Mouse (Mus musculus) midbrain, postnatal 0 days (tissue): ENCODE measurements around the gene Prss57. TPM values are rescaled to one million over a fixed set of nuclear protein-coding genes. Genes with fewer than 3 reads are reported as not detected.
A peak's percentile ranks its signal among the peaks of the same experiment; 100 is the strongest.

Experiments
- ATAC-seq: fragments of 200-750 bp; cut with Nextera tagmentation; 2 replicates; pipeline ENCODE4 v1.8.0; 2017; ENCODE audit warnings: moderate number of reproducible peaks, mild to moderate bottlenecking, moderate TSS enrichment, moderate library complexity; ENCODE audit not compliant: low FRiP score
- DNase-seq: peaks from one replicate; pipeline ENCODE4 v3.0.0-alpha.2; 2015; ENCODE audit warnings: low spot score
- H3K27ac ChIP-seq: fragments of 300-500 bp; sonication (generic); 2 replicates; pipeline ENCODE4 v1.5.1; 2014; ENCODE audit warnings: low read depth, mild to moderate bottlenecking, low read length, mixed read lengths
- H3K27me3 ChIP-seq: fragments of 300-500 bp; sonication (generic); 2 replicates; pipeline ENCODE4 v1.6.1; 2014; ENCODE audit warnings: low read length, control low read depth, mixed read lengths; ENCODE audit not compliant: insufficient read depth
- H3K36me3 ChIP-seq: fragments of 300-500 bp; sonication (generic); 2 replicates; pipeline ENCODE4 v1.6.1; 2014; ENCODE audit warnings: low read length, control low read depth, mixed read lengths; ENCODE audit not compliant: insufficient read depth
- H3K4me1 ChIP-seq: fragments of 300-500 bp; sonication (generic); 2 replicates; pipeline ENCODE4 v1.6.1; 2014; ENCODE audit warnings: mild to moderate bottlenecking, control low read depth, antibody characterized with exemption, low read length, mixed read lengths; ENCODE audit not compliant: insufficient read depth
- H3K4me2 ChIP-seq: fragments of 300-500 bp; sonication (generic); 2 replicates; pipeline ENCODE4 v1.6.1; 2014; ENCODE audit warnings: low read depth, mild to moderate bottlenecking, low read length, mixed read lengths; ENCODE audit not compliant: poor library complexity, severe bottlenecking
- H3K4me3 ChIP-seq: fragments of 300-500 bp; sonication (generic); 2 replicates; pipeline ENCODE4 v1.5.1; 2014; ENCODE audit warnings: low read depth, mild to moderate bottlenecking, low read length, moderate library complexity
- H3K9ac ChIP-seq: fragments of 300-500 bp; sonication (generic); replicated peaks from 2 replicates; pipeline ENCODE4 v1.6.1; 2014; ENCODE audit warnings: mild to moderate bottlenecking, low read length, moderate library complexity, mixed read lengths; ENCODE audit not compliant: poor library complexity, severe bottlenecking
- H3K9me3 ChIP-seq: fragments of 300-500 bp; sonication (generic); 2 replicates; pipeline ENCODE4 v1.6.1; 2016; ENCODE audit warnings: low read length, control low read depth
- CTCF ChIP-seq: IDR thresholded peaks from 2 replicates; pipeline ENCODE4 v1.5.1; 2016; ENCODE audit warnings: antibody characterized with exemption, mild to moderate bottlenecking
- WGBS: fragments of 180-500 bp; shearing (Covaris S2); extraction: QIAGEN DNeasy Blood & Tissue Kit; methylation state at CpG from one replicate; pipeline ENCODE4 v1.1.7; 2014; 5-methylcytosine and 5-hydroxymethylcytosine counted together
- polyA plus RNA-seq: library from polyadenylated mRNA; unstranded; fragments of >200 nt; fragmentation: Nextera tagmentation; extraction: Ambion mirVana; gene quantifications from 2 replicates; pipeline ENCODE4 v1.2.1, GENCODE M21; 2015
- total RNA-seq: library from RNA; depleted of rRNA; stranded (reverse); fragments of >200 nt; gene quantifications from 2 replicates; pipeline ENCODE4 v1.2.3, GENCODE M21; 2014

Gene Prss57
- total and polyA plus RNA-seq, 2 experiments from 2014 or later: 0.09 TPM; not detected in 1

DNA sequence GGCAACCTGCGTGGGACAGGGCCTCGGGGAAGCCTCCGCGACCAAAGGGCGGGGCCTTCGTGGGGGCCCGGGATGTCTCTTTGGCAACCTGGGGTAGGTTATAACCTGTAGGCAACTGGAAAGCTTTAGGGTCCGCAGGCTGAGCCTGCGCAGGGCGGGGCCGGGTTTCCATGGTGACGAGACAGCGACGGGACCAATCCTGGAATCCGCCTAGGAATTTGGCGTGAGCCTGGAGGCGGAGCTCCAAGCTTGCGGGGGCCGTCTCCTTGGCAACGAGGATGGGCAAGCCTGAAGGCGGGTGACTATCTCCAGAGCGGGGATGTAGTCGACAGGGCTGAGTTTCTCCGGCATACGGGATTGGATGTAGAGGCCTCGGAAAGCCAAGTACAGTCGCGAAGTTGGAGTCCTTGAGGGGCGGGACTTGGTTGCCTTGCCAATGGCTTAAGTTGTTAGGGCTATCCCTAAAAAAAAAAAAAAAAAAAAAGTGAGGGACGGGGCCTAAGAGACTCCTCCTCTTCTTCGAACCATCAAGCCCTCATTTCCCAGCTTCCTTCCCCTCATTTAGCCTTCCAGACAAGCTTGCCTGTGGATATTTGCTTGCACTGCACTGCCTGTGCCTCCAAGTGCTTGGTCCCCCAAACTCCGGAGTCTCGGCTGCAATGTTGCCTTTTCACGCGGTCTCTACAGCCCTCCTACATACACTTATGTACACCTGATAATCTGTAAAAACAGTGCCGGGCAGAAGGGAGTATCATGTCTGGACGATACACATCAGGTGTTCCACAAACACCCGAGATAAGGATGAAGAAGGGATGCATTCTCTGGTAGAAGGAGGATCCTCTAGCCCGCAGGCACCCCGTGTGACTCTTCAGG lies 23.2 kb downstream of the Prss57 start:
- Histone ChIP-seq H3K4me1 (peaks cover 8% of the 10 kb centered on the region; the same call in 1 of the 2 replicates), H3K27ac (peak overlapping the region; percentile 94), H3K4me2 (peak overlapping the region; percentile 87), H3K9ac (peak overlapping the region; percentile 95), H3K27me3 (no peaks in the 10 kb centered on the region), H3K9me3 (no peaks in the 10 kb centered on the region), H3K36me3 (no peaks in the 10 kb centered on the region; the same call in 1 of the 2 replicates), H3K4me3 (peak overlapping the region; percentile 94)
- 9% methylated on average over 38 of the region's 40 CpGs for WGBS
- peak; percentile 97 for DNase-seq
- no peak for TF ChIP-seq CTCF
- peak; percentile 82 for ATAC-seq

GRCm38 (mm10) chr10:79766508-79767325 lies 24.0 kb downstream of the Prss57 start, which contains the start of gene Rnf126:
TSS of gene Rnf126 (minus strand) at chr10:79766952.
- Histone ChIP-seq H3K4me3 (peak within 1 kb of the TSS; percentile 94), H3K9me3 (no peaks in the 10 kb centered on the region), H3K9ac (peak within 1 kb of the TSS; percentile 95), H3K36me3 (peaks cover 9% of the 10 kb centered on the region), H3K4me2 (peak within 1 kb of the TSS; percentile 87), H3K27ac (peak within 1 kb of the TSS; percentile 94), H3K27me3 (no peaks in the 10 kb centered on the region), H3K4me1 (peaks cover 8% of the 10 kb centered on the region; the same call in 1 of the 2 replicates)
- WGBS: under 1% methylated on average over 90 of the region's 101 CpGs
- ATAC-seq (peak; percentile 89), DNase-seq (peak; percentile 98)
- TF ChIP-seq CTCF: no peak

- no peak for TF ChIP-seq CTCF
- Histone ChIP-seq H3K36me3 (peaks cover 16% of the 10 kb centered on the region), H3K27ac (peak overlapping the region; percentile 94), H3K4me1 (peaks cover 8% of the 10 kb centered on the region; the same call in 1 of the 2 replicates), H3K9me3 (no peaks in the 10 kb centered on the region), H3K4me3 (peak overlapping the region; percentile 94), H3K4me2 (peak overlapping the region; percentile 87), H3K9ac (peak overlapping the region; percentile 95), H3K27me3 (no peaks in the 10 kb centered on the region)
- no peak for ATAC-seq
- WGBS: 10% methylated on average over 14 of the region's 16 CpGs
- no peak for DNase-seq
Observed at GRCm38 (mm10) chr10:79766001-79766507, 24.7 kb downstream of the Prss57 start.

GRCm38 (mm10) chr10:79765228-79765745 lies 25.5 kb downstream of the Prss57 start:
- Histone ChIP-seq H3K4me2 (peak overlapping the region; percentile 87), H3K36me3 (peaks cover 22% of the 10 kb centered on the region), H3K4me3 (peak overlapping the region; percentile 94), H3K27ac (no peak overlapping the region), H3K4me1 (peaks cover 8% of the 10 kb centered on the region; the same call in 1 of the 2 replicates), H3K9me3 (no peaks in the 10 kb centered on the region), H3K27me3 (no peaks in the 10 kb centered on the region), H3K9ac (0 out of 2 replicates have a peak overlapping the region, but pooled peaks have one; percentile 95)
- ATAC-seq (no peak), DNase-seq (no peak)
- TF ChIP-seq CTCF: no peak
- 52% methylated on average over 2 of the region's 2 CpGs for WGBS

- Histone ChIP-seq H3K4me2 (no peak overlapping the region), H3K27ac (no peak overlapping the region), H3K9ac (no peak overlapping the region), H3K9me3 (no peaks in the 10 kb centered on the region), H3K27me3 (no peaks in the 10 kb centered on the region), H3K4me3 (no peak overlapping the region), H3K36me3 (peaks cover 23% of the 10 kb centered on the region), H3K4me1 (peaks cover 8% of the 10 kb centered on the region; the same call in 1 of the 2 replicates)
- no peak for TF ChIP-seq CTCF
- 85% methylated on average over 7 of the region's 7 CpGs for WGBS
- ATAC-seq (no peak), DNase-seq (no peak)
Observed at GRCm38 (mm10) chr10:79764234-79764633, 26.5 kb downstream of the Prss57 start.
